Mouse (Mus musculus) heart, embryonic 13.5 days (tissue): ENCODE results near the gene Olfr1443. TPM values are rescaled to one million over a fixed set of nuclear protein-coding genes. Genes with fewer than 3 reads are reported as not detected.
"Not testable (repeated sequence)": the region's sequence is repeated elsewhere in the genome, so short reads cannot be mapped to it uniquely, and the experiment has no call there.

Experiments used
- ATAC-seq: fragments of 200-750 bp; cut with Nextera tagmentation; 2 replicates; pipeline ENCODE4 v1.8.0; 2017; ENCODE audit warnings: moderate TSS enrichment; ENCODE audit not compliant: insufficient number of reproducible peaks, low FRiP score, low TSS enrichment; ENCODE audit errors: extremely low read depth
- H3K27ac ChIP-seq: fragments of 300-500 bp; sonication (generic); replicated peaks from 2 replicates; pipeline ENCODE4 v1.5.1; 2015; ENCODE audit warnings: moderate library complexity, mild to moderate bottlenecking, inconsistent platforms
- H3K27me3 ChIP-seq: fragments of 300-500 bp; sonication (generic); replicated peaks from 2 replicates; pipeline ENCODE4 v1.6.1; 2015; ENCODE audit warnings: mild to moderate bottlenecking, inconsistent platforms
- H3K36me3 ChIP-seq: fragments of 300-500 bp; sonication (generic); 2 replicates; pipeline ENCODE4 v1.6.1; 2015; ENCODE audit warnings: mild to moderate bottlenecking, inconsistent platforms
- H3K4me1 ChIP-seq: fragments of 300-500 bp; sonication (generic); 2 replicates; pipeline ENCODE4 v1.6.1; 2015; ENCODE audit warnings: inconsistent platforms
- H3K4me2 ChIP-seq: fragments of 300-500 bp; sonication (generic); 2 replicates; pipeline ENCODE4 v1.6.1; 2015; ENCODE audit warnings: inconsistent platforms, mild to moderate bottlenecking, moderate library complexity
- H3K4me3 ChIP-seq: fragments of 300-500 bp; sonication (generic); 2 replicates; pipeline ENCODE4 v1.5.1; 2015; ENCODE audit warnings: moderate library complexity, mild to moderate bottlenecking, inconsistent platforms
- H3K9ac ChIP-seq: fragments of 300-500 bp; sonication (generic); 2 replicates; pipeline ENCODE4 v1.6.1; 2015; ENCODE audit warnings: inconsistent platforms, mild to moderate bottlenecking, moderate library complexity
- H3K9me3 ChIP-seq: fragments of 300-500 bp; sonication (generic); 2 replicates; pipeline ENCODE4 v1.6.1; 2016; ENCODE audit warnings: inconsistent platforms
- WGBS: fragments of 180-500 bp; shearing (Covaris S2); methylation state at CpG from one replicate; pipeline ENCODE4 v1.1.7; 2015; ENCODE audit warnings: mixed read lengths; 5-methylcytosine and 5-hydroxymethylcytosine counted together
- polyA plus RNA-seq: library from polyadenylated mRNA; unstranded; fragments of >200 nt; fragmentation: Nextera tagmentation; extraction: Ambion mirVana; gene quantifications from 2 replicates; pipeline ENCODE4 v1.2.1, GENCODE M21; 2015

The Olfr1443 gene
- polyA plus RNA-seq, 1 experiment from 2014 or later, result not detected

DNA sequence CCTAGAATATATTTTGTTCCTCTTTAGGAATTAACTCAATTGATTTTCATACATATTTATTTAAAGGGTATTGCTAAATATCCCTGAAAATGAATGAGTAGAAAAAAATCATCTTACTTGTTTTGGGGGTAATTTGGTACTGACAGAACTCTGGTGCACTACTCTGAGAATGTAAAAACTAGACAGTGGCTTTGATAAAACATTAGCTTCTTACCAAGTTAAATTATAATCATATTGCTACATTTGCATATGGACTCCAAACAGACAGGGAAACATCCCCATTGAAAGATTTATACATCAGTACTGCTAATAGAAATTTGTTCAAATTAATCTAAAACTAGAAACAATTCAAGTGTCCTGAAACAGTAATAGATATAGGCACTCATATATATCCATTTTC, 7.3 kb downstream of the Olfr1443 start:
- Histone ChIP-seq H3K4me1 (no peaks in the 10 kb centered on the region), H3K4me3 (no peak overlapping the region), H3K4me2 (no peak overlapping the region), H3K27me3 (no peaks in the 10 kb centered on the region), H3K36me3 (no peaks in the 10 kb centered on the region), H3K9me3 (no peaks in the 10 kb centered on the region), H3K9ac (no peak overlapping the region), H3K27ac (no peak overlapping the region)
- ATAC-seq, result no peak

DNA sequence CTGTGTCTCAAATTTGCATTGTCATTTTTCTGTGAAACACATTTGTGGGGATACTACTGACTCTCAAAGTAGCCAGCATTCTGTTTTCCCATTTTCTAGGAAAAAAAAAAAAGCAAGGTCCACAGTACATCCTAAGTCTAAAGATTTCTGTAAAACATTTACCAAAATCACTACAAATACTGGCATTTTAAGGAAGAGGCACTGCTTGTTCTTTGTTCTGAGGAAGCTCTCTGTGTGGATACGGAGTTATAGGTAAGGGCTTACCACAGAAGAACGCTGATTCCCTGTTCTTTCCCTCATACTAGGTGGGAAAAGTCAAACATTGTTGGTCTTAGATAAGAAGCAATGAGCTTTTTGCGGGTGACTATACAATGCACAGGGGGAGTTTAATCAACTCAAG, 17.7 kb downstream of the Olfr1443 start, which contains the start of gene Keg1:
Keg1 (plus strand) TSS at position 197 of the 400 bp plus-strand sequence.
- no peaks in the 10 kb centered on the region for H3K9me3 ChIP-seq
- no peak within 1 kb of the TSS for H3K4me3 ChIP-seq
- no peak for ATAC-seq
- H3K27ac ChIP-seq, result no peak within 1 kb of the TSS
- no peak within 1 kb of the TSS for H3K4me2 ChIP-seq
- H3K4me1 ChIP-seq, result no peaks in the 10 kb centered on the region
- no peaks in the 10 kb centered on the region for H3K27me3 ChIP-seq
- H3K9ac ChIP-seq, result no peak within 1 kb of the TSS
- H3K36me3 ChIP-seq, result no peaks in the 10 kb centered on the region
- 59% methylated on average over 3 of the region's 3 CpGs for WGBS

DNA sequence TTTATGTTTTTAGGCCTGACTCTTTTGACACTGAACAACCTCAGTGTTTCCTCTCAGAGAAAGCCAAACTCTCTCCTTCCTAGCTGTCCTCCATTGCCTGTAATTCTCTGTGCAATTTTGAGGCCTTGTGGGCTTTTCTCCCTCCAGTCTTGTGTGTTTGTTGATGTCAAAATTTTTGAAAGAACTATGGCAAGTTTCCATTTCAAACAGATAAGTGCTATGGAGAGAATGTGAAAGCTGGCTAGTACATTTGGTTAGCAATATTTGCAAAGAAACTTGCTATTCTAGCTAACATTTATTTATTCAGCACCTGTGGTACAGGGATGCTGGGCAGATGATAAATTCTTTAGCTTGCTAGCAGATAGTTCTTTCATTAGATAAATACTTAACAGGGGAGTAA, 18.3 kb downstream of the Olfr1443 start:
- Histone ChIP-seq H3K4me2 (no peak overlapping the region), H3K27ac (no peak overlapping the region), H3K4me3 (no peak overlapping the region), H3K27me3 (no peaks in the 10 kb centered on the region), H3K9me3 (no peaks in the 10 kb centered on the region), H3K9ac (no peak overlapping the region), H3K4me1 (no peaks in the 10 kb centered on the region), H3K36me3 (no peaks in the 10 kb centered on the region)
- ATAC-seq, result no peak

DNA sequence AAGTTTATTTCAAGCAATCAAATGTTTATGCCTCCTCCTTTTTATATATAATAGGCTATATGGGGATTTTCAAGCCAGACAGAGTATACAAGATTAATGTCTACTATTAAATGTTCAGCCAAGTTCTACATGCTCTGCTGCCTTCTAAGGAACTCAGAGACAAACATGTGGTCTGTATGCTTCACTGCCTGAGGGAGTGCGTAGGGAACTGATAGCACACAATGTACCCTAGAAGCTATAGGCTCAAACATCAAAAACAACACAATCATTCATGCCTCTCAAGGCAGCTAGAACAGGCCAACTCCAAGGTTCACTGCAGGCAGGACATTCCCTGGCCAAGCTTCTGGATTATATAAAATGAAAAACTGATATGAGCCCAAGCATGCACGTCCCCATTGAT, 30.5 kb downstream of the Olfr1443 start:
- Histone ChIP-seq H3K9me3 (no peaks in the 10 kb centered on the region), H3K4me3 (no peak overlapping the region), H3K27me3 (no peaks in the 10 kb centered on the region), H3K9ac (no peak overlapping the region), H3K4me2 (no peak overlapping the region), H3K36me3 (no peaks in the 10 kb centered on the region), H3K4me1 (no peaks in the 10 kb centered on the region), H3K27ac (no peak overlapping the region)
- no peak for ATAC-seq
- 64% methylated on average over 2 of the region's 2 CpGs for WGBS

DNA sequence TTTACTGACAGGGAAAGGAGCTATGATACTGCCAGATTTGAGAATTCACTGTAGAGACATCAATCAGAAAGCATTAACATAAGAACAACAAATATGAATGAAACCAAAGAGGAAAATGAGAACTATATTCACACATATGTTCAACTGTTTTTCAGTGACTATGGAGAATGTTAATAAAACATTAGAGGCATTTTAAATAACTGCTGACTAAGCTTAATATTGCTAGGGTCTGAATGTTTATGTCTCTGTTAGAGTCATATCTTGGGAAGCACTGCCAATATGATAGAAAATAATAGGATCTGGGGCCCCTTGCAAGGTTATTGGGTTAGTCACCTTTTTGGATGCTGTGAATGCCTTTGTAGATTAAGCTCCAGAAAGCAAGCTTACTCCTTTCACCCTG, 31.1 kb downstream of the Olfr1443 start:
- Histone ChIP-seq H3K27ac (no peak overlapping the region), H3K36me3 (no peaks in the 10 kb centered on the region), H3K4me1 (no peaks in the 10 kb centered on the region), H3K9me3 (no peaks in the 10 kb centered on the region), H3K9ac (no peak overlapping the region), H3K4me3 (no peak overlapping the region), H3K27me3 (no peaks in the 10 kb centered on the region), H3K4me2 (no peak overlapping the region)
- ATAC-seq, result no peak

DNA sequence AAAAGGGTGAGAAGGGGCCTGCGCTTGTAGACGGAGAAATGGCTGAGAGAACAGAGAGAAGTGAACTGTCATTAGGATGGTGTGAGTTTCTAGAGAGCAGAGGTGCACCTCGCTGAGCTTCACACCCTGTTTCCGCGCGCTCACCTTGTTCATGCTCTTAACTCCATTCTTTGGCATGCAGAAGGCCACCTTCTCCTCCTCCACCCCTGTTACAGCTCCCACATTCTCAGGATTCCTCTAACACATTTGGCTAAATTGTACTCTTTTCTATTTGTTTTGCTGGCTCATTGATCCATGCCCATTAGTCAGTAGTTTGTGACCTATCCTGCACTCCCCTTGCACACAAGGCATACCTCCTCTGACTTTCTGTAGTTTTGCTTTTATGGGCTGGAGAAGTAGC, 41.3 kb downstream of the Olfr1443 start:
- Histone ChIP-seq H3K27ac (no peak overlapping the region), H3K4me3 (no peak overlapping the region), H3K36me3 (no peaks in the 10 kb centered on the region), H3K9ac (no peak overlapping the region), H3K4me1 (no peaks in the 10 kb centered on the region), H3K27me3 (no peaks in the 10 kb centered on the region), H3K9me3 (no peaks in the 10 kb centered on the region), H3K4me2 (no peak overlapping the region)
- 69% methylated on average over 6 of the region's 6 CpGs for whole genome bisulfite sequencing
- no peak for ATAC-seq

DNA sequence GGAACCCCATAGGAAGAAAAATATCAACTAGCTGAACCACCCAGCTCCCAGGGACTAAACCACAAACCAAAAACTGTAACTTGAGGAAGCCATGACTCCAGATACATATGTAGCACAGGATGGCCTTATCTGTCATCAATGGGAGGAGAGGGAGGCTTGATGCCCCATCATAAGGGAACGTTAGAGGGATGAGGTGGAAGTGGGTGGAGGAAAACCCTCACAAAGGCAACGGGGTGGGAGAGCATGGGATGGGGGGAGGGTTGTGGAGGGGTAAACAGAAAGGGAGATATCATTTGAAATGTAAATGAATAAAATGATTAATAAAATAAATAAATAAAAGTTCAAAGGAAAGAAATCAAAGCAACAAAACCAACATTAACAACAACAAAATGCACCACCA, 42.6 kb downstream of the Olfr1443 start:
- WGBS, result 45% methylated on average over 2 of the region's 2 CpGs
- Histone ChIP-seq H3K4me3 (no peak overlapping the region), H3K9ac (no peak overlapping the region), H3K36me3 (no peaks in the 10 kb centered on the region), H3K27ac (no peak overlapping the region), H3K4me2 (no peak overlapping the region), H3K4me1 (no peaks in the 10 kb centered on the region), H3K27me3 (no peaks in the 10 kb centered on the region), H3K9me3 (no peaks in the 10 kb centered on the region)
- ATAC-seq, result no peak

DNA sequence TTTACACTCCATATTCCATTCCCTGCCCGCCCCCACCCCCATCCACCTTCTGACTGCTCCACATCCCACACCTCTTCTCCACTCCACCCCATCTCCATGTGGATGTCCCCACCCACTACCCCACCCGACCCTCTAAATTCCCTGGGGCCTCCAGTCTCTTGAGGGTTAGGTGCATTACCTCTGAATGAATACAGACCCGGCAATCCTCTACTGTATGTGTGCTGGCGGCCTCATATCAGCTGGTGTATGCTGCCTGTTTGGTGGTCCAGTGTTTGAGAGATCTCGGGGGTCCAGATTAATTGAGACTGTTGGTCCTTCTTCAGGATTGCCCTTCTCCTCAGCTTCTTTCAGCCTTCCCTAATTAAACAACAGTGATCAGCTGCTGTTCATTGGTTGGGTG, 43.0 kb downstream of the Olfr1443 start:
- H3K36me3 ChIP-seq, H3K9me3 ChIP-seq, H3K9ac ChIP-seq, H3K4me1 ChIP-seq, H3K4me3 ChIP-seq, H3K27ac ChIP-seq, ATAC-seq, H3K27me3 ChIP-seq, H3K4me2 ChIP-seq: not testable (repeated sequence)
- WGBS, result 70% methylated on average over 5 of the region's 5 CpGs

DNA sequence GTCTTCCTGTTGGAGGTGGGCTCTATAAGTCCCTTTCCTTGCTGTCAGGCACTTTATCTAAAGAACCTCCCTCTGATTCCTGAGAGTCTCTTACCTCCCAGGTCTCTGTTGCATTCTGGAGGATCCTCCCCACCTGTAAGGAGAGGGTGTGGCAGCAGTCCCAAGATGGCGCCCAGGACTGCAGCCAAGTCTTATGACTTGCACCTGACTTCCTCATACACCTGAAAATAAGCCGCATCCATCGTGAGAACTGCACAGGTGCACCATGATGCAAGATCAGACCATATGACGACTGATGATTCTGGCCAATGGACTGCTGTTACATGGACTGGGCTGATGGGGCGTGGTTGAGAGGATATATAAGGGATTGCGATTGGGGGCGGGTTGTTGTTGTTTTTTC, 43.7 kb downstream of the Olfr1443 start:
- ATAC-seq, H3K27me3 ChIP-seq, H3K27ac ChIP-seq, H3K9me3 ChIP-seq, H3K4me1 ChIP-seq, H3K36me3 ChIP-seq, H3K4me2 ChIP-seq, H3K9ac ChIP-seq, H3K4me3 ChIP-seq: not testable (repeated sequence)
- 83% methylated on average over 7 of the region's 7 CpGs for WGBS

DNA sequence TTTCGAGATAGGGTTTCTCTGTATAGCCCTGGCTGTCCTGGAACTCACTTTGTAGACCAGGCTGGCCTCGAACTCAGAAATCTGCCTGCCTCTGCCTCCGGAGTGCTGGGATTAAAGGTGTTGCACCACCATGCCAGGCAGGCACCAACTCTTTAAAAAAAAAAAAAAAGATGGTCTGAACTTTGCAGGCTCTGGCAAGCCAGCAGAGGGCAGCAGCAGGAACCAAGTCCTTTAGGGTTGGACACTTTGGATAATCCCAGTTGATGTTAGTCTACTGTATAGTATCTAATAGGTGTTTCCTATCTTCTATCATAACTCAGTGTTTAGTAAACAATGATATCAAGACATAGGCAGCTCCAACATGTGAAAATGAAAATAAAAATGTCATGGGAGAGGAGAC, 44.4 kb downstream of the Olfr1443 start:
- 62% methylated on average over 2 of the region's 3 CpGs for WGBS
- H3K4me1 ChIP-seq, result no peaks in the 10 kb centered on the region
- no peaks in the 10 kb centered on the region for H3K36me3 ChIP-seq
- no peak for ATAC-seq
- no peak overlapping the region for H3K27ac ChIP-seq
- H3K9me3 ChIP-seq, result no peaks in the 10 kb centered on the region
- no peak overlapping the region for H3K9ac ChIP-seq
- H3K27me3 ChIP-seq, result no peaks in the 10 kb centered on the region
- H3K4me2 ChIP-seq, result no peak overlapping the region
- H3K4me3 ChIP-seq, result no peak overlapping the region

DNA sequence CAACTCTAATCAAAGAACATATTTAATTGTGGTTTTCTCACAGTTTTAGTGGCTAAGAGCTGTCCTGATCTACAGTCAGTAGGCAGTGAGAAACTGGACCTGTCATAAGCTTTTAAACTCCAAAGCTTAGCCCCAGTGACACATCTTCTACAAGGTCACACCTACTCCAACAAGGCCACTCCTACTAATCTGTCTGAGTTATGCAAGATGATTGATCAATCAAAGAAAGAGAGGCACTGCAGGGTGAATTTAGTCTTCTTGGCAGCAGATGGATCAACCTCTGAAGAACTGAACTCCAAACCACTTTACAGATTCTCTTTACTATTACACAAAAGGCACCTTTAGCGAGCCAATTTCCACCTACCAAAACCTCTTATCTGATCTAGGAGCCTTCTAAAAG, 47.9 kb downstream of the Olfr1443 start:
- H3K9ac ChIP-seq, result no peak overlapping the region
- no peak for ATAC-seq

DNA sequence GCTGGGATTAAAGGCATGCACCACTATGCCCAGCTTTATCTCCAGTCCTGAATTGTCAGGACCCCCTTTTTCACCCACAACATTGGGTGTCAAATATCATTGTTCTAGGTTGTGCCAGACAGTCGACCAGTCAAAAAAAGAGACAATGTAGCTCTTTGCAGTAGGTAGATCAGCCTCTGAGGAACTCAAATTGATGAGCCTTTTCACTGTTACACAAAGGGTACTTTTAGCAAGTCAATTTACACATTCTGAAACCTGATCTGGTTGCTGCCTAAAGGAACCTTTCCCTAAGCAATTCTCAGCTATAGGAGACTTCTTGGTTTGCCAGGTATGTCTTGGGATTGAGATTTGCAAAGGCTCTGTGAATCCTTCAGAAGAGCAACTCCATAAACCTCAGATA, 53.1 kb downstream of the Olfr1443 start:
- no peak for ATAC-seq
- WGBS, result 68% methylated on average over 1 of the region's 1 CpGs

More for the DNA sequence above, 47.9 kb downstream of the Olfr1443 start:
- H3K4me1 ChIP-seq, result no peaks in the 10 kb centered on the region
- WGBS, result 56% methylated on average over 1 of the region's 1 CpGs
- no peaks in the 10 kb centered on the region for H3K27me3 ChIP-seq
- no peak overlapping the region for H3K4me3 ChIP-seq
- H3K9me3 ChIP-seq, result no peaks in the 10 kb centered on the region
- no peak overlapping the region for H3K27ac ChIP-seq
- no peak overlapping the region for H3K4me2 ChIP-seq
- H3K36me3 ChIP-seq, result no peaks in the 10 kb centered on the region

DNA sequence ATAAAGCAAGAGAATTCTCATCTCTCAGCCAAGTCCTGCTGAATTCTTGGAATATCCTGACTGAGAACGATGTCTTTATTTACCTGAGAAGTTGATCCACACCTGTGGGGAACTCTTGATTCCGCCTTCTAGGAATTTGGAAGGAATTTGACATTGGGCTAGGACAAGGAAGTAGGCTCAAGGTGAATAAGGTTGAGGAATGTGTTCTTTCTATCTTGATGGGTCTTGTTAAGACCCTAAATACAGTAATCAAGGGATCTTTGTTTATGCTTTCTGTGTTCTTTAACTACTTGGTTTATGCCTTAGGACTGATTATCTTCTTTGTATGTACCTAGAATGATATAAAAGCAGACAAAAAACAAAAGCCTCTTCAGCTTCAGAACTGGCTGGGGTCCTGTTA, 54.0 kb downstream of the Olfr1443 start:
- no peaks in the 10 kb centered on the region for H3K27me3 ChIP-seq
- no peaks in the 10 kb centered on the region for H3K4me1 ChIP-seq
- no peak overlapping the region for H3K27ac ChIP-seq
- H3K4me3 ChIP-seq, result no peak overlapping the region
- no peak overlapping the region for H3K9ac ChIP-seq
- H3K9me3 ChIP-seq, result no peaks in the 10 kb centered on the region
- ATAC-seq, result no peak
- no peaks in the 10 kb centered on the region for H3K36me3 ChIP-seq
- 59% methylated on average over 2 of the region's 2 CpGs for WGBS
- no peak overlapping the region for H3K4me2 ChIP-seq

More for the DNA sequence above, 53.1 kb downstream of the Olfr1443 start:
- Histone ChIP-seq H3K9me3 (no peaks in the 10 kb centered on the region), H3K9ac (no peak overlapping the region), H3K27ac (no peak overlapping the region), H3K4me1 (no peaks in the 10 kb centered on the region), H3K4me2 (no peak overlapping the region), H3K27me3 (no peaks in the 10 kb centered on the region), H3K4me3 (no peak overlapping the region), H3K36me3 (no peaks in the 10 kb centered on the region)
